Mouse (Mus musculus): Measurements from ENCODE around the gene Cnnm4. TPM values are rescaled to one million over a fixed set of nuclear protein-coding genes. Genes with fewer than 3 reads are reported as not detected.

Cnnm4 gene
- polyA plus RNA-seq, 1 experiment from 2014 or later: 14.1 TPM

DNA sequence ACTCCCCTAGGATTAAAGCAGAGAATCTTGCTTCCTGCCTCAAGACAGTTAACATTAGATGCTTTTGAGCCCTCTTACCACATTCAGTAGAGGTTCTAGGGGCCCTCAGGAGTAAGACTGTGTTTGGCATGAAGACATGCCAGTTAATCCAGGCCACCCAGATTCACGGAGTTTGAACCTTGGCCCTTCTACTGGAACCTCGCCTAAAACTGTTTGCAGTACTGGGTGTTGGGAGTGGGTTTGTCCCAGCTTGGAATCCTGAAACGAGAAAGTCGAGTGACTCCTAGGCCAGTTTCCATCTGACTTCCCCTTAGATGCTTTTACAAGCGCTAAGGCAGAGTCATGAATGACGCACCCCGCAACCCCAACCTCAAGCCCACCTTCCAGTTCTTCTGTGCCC is 5.0 kb downstream of the Cnnm4 start:
- ATAC-seq (ENCODE audit: insufficient number of reproducible peaks, insufficient read depth, low FRiP score, low read depth): no peak
- H3K4me1 ChIP-seq (ENCODE audit: control insufficient read depth, insufficient read depth, low read length): peaks cover 46% of the 10 kb centered on the region
- H3K4me3 ChIP-seq (ENCODE audit: low read depth, low read length): no peak overlapping the region
- 0 out of 2 replicates have a peak overlapping the region, but pooled peaks have one; percentile 80 for H3K4me2 ChIP-seq (replicated peaks; ENCODE audit: low read depth, low read length)
- no peaks in the 10 kb centered on the region for H3K36me3 ChIP-seq (ENCODE audit: control insufficient read depth, insufficient read depth, low read length)
- no peaks in the 10 kb centered on the region for H3K9me3 ChIP-seq (ENCODE audit: control insufficient read depth, low read depth, low read length)
- H3K27me3 ChIP-seq (ENCODE audit: control insufficient read depth, insufficient read depth, low read length): no peaks in the 10 kb centered on the region
- 0 out of 2 replicates have a peak overlapping the region, but pooled peaks have one; percentile 21 for H3K27ac ChIP-seq (ENCODE audit: low read length)
- H3K9ac ChIP-seq (replicated peaks; ENCODE audit: low read depth, low read length): no peak overlapping the region
- WGBS: 69% methylated on average over 7 of the region's 7 CpGs

DNA sequence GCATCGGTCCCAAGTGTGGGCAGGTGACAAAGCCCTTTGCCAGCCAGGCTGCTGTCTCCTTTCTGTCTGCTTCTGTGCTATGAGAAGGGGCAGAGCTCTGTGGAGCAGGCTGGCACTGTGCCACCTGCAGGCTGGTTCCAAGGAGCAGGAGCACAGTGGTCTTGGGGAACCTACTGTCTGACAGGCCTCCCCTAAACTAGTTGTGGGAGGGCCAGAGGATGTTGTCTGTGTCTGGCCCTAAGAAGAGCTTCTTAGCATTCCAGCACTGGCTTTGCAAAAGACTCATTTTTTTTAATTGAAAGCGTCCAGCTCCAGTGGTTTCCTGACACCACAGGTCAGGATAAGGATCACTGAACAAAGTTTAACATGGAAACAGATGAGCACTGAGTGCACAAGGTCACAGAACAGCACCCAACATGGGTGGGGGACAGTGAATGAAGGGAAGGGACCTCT is 6.9 kb downstream of the Cnnm4 start:
- Histone ChIP-seq H3K27ac (ENCODE audit: low read length) (no peak overlapping the region), H3K4me1 (ENCODE audit: control insufficient read depth, insufficient read depth, low read length) (peaks cover 33% of the 10 kb centered on the region), H3K9ac (replicated peaks; ENCODE audit: low read depth, low read length) (no peak overlapping the region), H3K4me2 (replicated peaks; ENCODE audit: low read depth, low read length) (no peak overlapping the region), H3K36me3 (ENCODE audit: control insufficient read depth, insufficient read depth, low read length) (no peaks in the 10 kb centered on the region), H3K27me3 (ENCODE audit: control insufficient read depth, insufficient read depth, low read length) (no peaks in the 10 kb centered on the region), H3K9me3 (ENCODE audit: control insufficient read depth, low read depth, low read length) (no peaks in the 10 kb centered on the region), H3K4me3 (ENCODE audit: low read depth, low read length) (no peak overlapping the region)
- ATAC-seq (ENCODE audit: insufficient number of reproducible peaks, insufficient read depth, low FRiP score, low read depth): no peak
- 52% methylated on average over 2 of the region's 2 CpGs for WGBS

- H3K4me3 ChIP-seq (ENCODE audit: low read depth, low read length): no peak overlapping the region
- peaks cover 18% of the 10 kb centered on the region for H3K4me1 ChIP-seq (ENCODE audit: control insufficient read depth, insufficient read depth, low read length)
- H3K27me3 ChIP-seq (ENCODE audit: control insufficient read depth, insufficient read depth, low read length): no peaks in the 10 kb centered on the region
- no peak for ATAC-seq (ENCODE audit: insufficient number of reproducible peaks, insufficient read depth, low FRiP score, low read depth)
- WGBS: 84% methylated on average over 12 of the region's 12 CpGs
- no peaks in the 10 kb centered on the region for H3K9me3 ChIP-seq (ENCODE audit: control insufficient read depth, low read depth, low read length)
- H3K36me3 ChIP-seq (ENCODE audit: control insufficient read depth, insufficient read depth, low read length): no peaks in the 10 kb centered on the region
- no peak overlapping the region for H3K9ac ChIP-seq (replicated peaks; ENCODE audit: low read depth, low read length)
- no peak overlapping the region for H3K27ac ChIP-seq (ENCODE audit: low read length)
- no peak overlapping the region for H3K4me2 ChIP-seq (replicated peaks; ENCODE audit: low read depth, low read length)
Observed at GRCm38 (mm10) chr1:36479903-36480899, 8.8 kb downstream of the Cnnm4 start.

DNA sequence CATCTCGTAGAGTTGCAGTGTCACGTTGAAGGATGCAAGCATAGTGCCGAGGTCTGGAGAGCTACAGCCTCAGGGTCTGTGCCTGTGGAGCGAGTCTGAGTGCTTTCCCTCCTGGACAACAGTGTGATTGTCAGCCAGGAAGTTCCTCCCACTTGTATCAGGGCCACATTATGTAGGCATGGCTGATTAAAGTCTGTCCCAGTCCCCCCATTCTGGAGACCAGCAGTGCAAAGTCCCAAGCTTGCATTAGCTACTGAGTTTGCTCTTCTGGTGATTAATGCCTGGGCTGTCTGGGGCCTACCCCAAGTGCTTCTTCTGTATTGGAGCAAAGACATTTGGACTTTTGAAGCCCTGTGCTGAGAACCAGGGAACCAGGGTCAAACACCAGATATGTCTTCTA is 12.4 kb downstream of the Cnnm4 start:
- peaks cover 2% of the 10 kb centered on the region; the same call in 1 of the 2 replicates for H3K4me1 ChIP-seq (ENCODE audit: control insufficient read depth, insufficient read depth, low read length)
- 64% methylated on average over 4 of the region's 4 CpGs for WGBS

DNA sequence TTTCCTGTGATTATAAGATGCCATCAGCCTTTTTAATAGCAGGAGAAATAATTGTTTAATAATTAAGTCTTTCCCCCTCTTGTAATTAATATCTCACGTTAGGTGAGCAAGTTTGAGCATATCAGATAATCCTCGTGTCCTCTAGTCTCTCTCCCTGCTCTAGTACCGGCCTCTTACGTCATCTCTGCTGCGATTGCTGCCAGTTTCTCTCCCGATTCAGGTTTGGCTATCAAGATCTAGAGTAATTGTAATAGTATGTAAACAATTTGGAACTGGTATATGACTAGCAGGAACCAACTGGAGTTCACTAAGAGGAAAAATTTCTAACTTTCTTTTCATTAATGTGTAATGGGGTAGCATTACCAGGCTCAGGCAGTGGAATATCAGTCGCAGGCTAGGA is 13.7 kb downstream of the Cnnm4 start:
- no peak overlapping the region for H3K4me2 ChIP-seq (replicated peaks; ENCODE audit: low read depth, low read length)
- no peak overlapping the region for H3K27ac ChIP-seq (ENCODE audit: low read length)
- 55% methylated on average over 7 of the region's 7 CpGs for WGBS
- H3K4me1 ChIP-seq (ENCODE audit: control insufficient read depth, insufficient read depth, low read length): peaks cover 2% of the 10 kb centered on the region; the same call in 1 of the 2 replicates
- no peak overlapping the region for H3K9ac ChIP-seq (replicated peaks; ENCODE audit: low read depth, low read length)
- H3K27me3 ChIP-seq (ENCODE audit: control insufficient read depth, insufficient read depth, low read length): no peaks in the 10 kb centered on the region
- H3K9me3 ChIP-seq (ENCODE audit: control insufficient read depth, low read depth, low read length): no peaks in the 10 kb centered on the region
- no peak for ATAC-seq (ENCODE audit: insufficient number of reproducible peaks, insufficient read depth, low FRiP score, low read depth)
- H3K36me3 ChIP-seq (ENCODE audit: control insufficient read depth, insufficient read depth, low read length): no peaks in the 10 kb centered on the region
- H3K4me3 ChIP-seq (ENCODE audit: low read depth, low read length): no peak overlapping the region

More for the DNA sequence above, 12.4 kb downstream of the Cnnm4 start:
- Histone ChIP-seq H3K27ac (ENCODE audit: low read length) (no peak overlapping the region), H3K4me2 (replicated peaks; ENCODE audit: low read depth, low read length) (no peak overlapping the region), H3K27me3 (ENCODE audit: control insufficient read depth, insufficient read depth, low read length) (no peaks in the 10 kb centered on the region), H3K4me3 (ENCODE audit: low read depth, low read length) (no peak overlapping the region), H3K9ac (replicated peaks; ENCODE audit: low read depth, low read length) (no peak overlapping the region), H3K36me3 (ENCODE audit: control insufficient read depth, insufficient read depth, low read length) (no peaks in the 10 kb centered on the region), H3K9me3 (ENCODE audit: control insufficient read depth, low read depth, low read length) (no peaks in the 10 kb centered on the region)
- ATAC-seq (ENCODE audit: insufficient number of reproducible peaks, insufficient read depth, low FRiP score, low read depth): no peak

- Histone ChIP-seq H3K4me2 (replicated peaks; ENCODE audit: low read depth, low read length) (no peak overlapping the region), H3K4me1 (ENCODE audit: control insufficient read depth, insufficient read depth, low read length) (peaks cover 5% of the 10 kb centered on the region), H3K9ac (replicated peaks; ENCODE audit: low read depth, low read length) (no peak overlapping the region), H3K27me3 (ENCODE audit: control insufficient read depth, insufficient read depth, low read length) (no peaks in the 10 kb centered on the region), H3K4me3 (ENCODE audit: low read depth, low read length) (no peak overlapping the region), H3K36me3 (ENCODE audit: control insufficient read depth, insufficient read depth, low read length) (no peaks in the 10 kb centered on the region), H3K27ac (ENCODE audit: low read length) (no peak overlapping the region), H3K9me3 (ENCODE audit: control insufficient read depth, low read depth, low read length) (no peaks in the 10 kb centered on the region)
- ATAC-seq (ENCODE audit: insufficient number of reproducible peaks, insufficient read depth, low FRiP score, low read depth): no peak
- WGBS: 90% methylated on average over 9 of the region's 9 CpGs
Observed at GRCm38 (mm10) chr1:36487111-36487510, 15.7 kb downstream of the Cnnm4 start.

GRCm38 (mm10) chr1:36489661-36490060 is 18.2 kb downstream of the Cnnm4 start:
- Histone ChIP-seq H3K4me2 (replicated peaks; ENCODE audit: low read depth, low read length) (no peak overlapping the region), H3K4me3 (ENCODE audit: low read depth, low read length) (no peak overlapping the region), H3K27ac (ENCODE audit: low read length) (no peak overlapping the region), H3K9ac (replicated peaks; ENCODE audit: low read depth, low read length) (no peak overlapping the region), H3K27me3 (ENCODE audit: control insufficient read depth, insufficient read depth, low read length) (no peaks in the 10 kb centered on the region), H3K36me3 (ENCODE audit: control insufficient read depth, insufficient read depth, low read length) (no peaks in the 10 kb centered on the region), H3K4me1 (ENCODE audit: control insufficient read depth, insufficient read depth, low read length) (peaks cover 5% of the 10 kb centered on the region; the same call in 1 of the 2 replicates), H3K9me3 (ENCODE audit: control insufficient read depth, low read depth, low read length) (no peaks in the 10 kb centered on the region)
- 83% methylated on average over 6 of the region's 6 CpGs for WGBS
- no peak for ATAC-seq (ENCODE audit: insufficient number of reproducible peaks, insufficient read depth, low FRiP score, low read depth)

- WGBS: 45% methylated on average over 9 of the region's 9 CpGs
- peak; percentile 85; the same call in 1 of the 2 replicates for ATAC-seq (ENCODE audit: insufficient number of reproducible peaks, insufficient read depth, low FRiP score, low read depth)
- no peaks in the 10 kb centered on the region for H3K9me3 ChIP-seq (ENCODE audit: control insufficient read depth, low read depth, low read length)
- no peak overlapping the region for H3K9ac ChIP-seq (replicated peaks; ENCODE audit: low read depth, low read length)
- no peak overlapping the region for H3K4me3 ChIP-seq (ENCODE audit: low read depth, low read length)
- no peak overlapping the region for H3K4me2 ChIP-seq (replicated peaks; ENCODE audit: low read depth, low read length)
- H3K27ac ChIP-seq (ENCODE audit: low read length): no peak overlapping the region
- no peaks in the 10 kb centered on the region for H3K27me3 ChIP-seq (ENCODE audit: control insufficient read depth, insufficient read depth, low read length)
- H3K4me1 ChIP-seq (ENCODE audit: control insufficient read depth, insufficient read depth, low read length): peaks cover 5% of the 10 kb centered on the region; the same call in 1 of the 2 replicates
- H3K36me3 ChIP-seq (ENCODE audit: control insufficient read depth, insufficient read depth, low read length): no peaks in the 10 kb centered on the region
Observed at GRCm38 (mm10) chr1:36492416-36493139, 21.2 kb downstream of the Cnnm4 start.
